Comparison of ENCODE assay signal across 8 mouse cellular contexts in genomic region chr1:152369139-152369538, GRCm38 (mm10). TPM values are rescaled to one million over a fixed set of nuclear protein-coding genes. Genes with fewer than 3 reads are reported as not detected.
DNase-seq lines count a peak whose midpoint lies in the region; ATAC-seq lines count a peak whose summit lies in the region.

No protein-coding gene starts in this region.

- WGBS in hindbrain, embryonic 10.5 days = 42% methylated on average over 4 of the region's 4 CpGs
- WGBS in hindbrain, embryonic 12.5 days = 30% methylated on average over 4 of the region's 4 CpGs
- 34% methylated on average over 4 of the region's 4 CpGs for WGBS in hindbrain, embryonic 15.5 days

- no peaks in the 10 kb centered on the region for H3K9me3 ChIP-seq in hindbrain, embryonic 10.5 days
- H3K9me3 ChIP-seq in hindbrain, embryonic 12.5 days (replicated peaks) = no peaks in the 10 kb centered on the region
- H3K9me3 ChIP-seq in hindbrain, embryonic 15.5 days = no peaks in the 10 kb centered on the region

- no peak for ATAC-seq in hindbrain, embryonic 12.5 days (ENCODE audit: low FRiP score)
- ATAC-seq in frontal cortex, adult (ENCODE audit: low TSS enrichment) = peak; percentile 95
- peak; percentile 74; the same call in 1 of the 2 replicates for ATAC-seq in hindbrain, embryonic 15.5 days (ENCODE audit: low FRiP score, low read depth)
- ATAC-seq in megakaryocyte progenitor cell, adult 5-6 weeks (replicated peaks; ENCODE audit: poor library complexity) = peak; percentile 86

- H3K4me2 ChIP-seq in hindbrain, embryonic 12.5 days (replicated peaks) = no peak overlapping the region
- H3K4me2 ChIP-seq in hindbrain, embryonic 15.5 days = no peak overlapping the region

- no peak overlapping the region for H3K9ac ChIP-seq in hindbrain, embryonic 12.5 days
- H3K9ac ChIP-seq in hindbrain, embryonic 15.5 days = no peak overlapping the region

- peaks cover 12% of the 10 kb centered on the region for H3K4me1 ChIP-seq in hindbrain, embryonic 10.5 days (replicated peaks)
- peaks cover 6% of the 10 kb centered on the region for H3K4me1 ChIP-seq in hindbrain, embryonic 12.5 days
- peaks cover 10% of the 10 kb centered on the region; the same call in 1 of the 2 replicates for H3K4me1 ChIP-seq in hindbrain, embryonic 15.5 days (replicated peaks)

- H3K4me3 ChIP-seq in hindbrain, embryonic 10.5 days = no peak overlapping the region
- no peak overlapping the region for H3K4me3 ChIP-seq in hindbrain, embryonic 12.5 days
- no peak overlapping the region for H3K4me3 ChIP-seq in hindbrain, embryonic 15.5 days

- peak; percentile 53 for DNase-seq in hindbrain, embryonic 10.5 days (ENCODE audit: low spot score)
- peak; percentile 68 for DNase-seq in cerebellum, adult 8-10 months
- peak; percentile 69 to 74 for DNase-seq in left cerebral cortex, adult 18-20 months (ENCODE audit: low spot score in 2 of 2)
- peak; percentile 62 for DNase-seq in right cerebral cortex, postnatal 14 days

- no peaks in the 10 kb centered on the region for H3K27me3 ChIP-seq in hindbrain, embryonic 10.5 days (ENCODE audit: insufficient read depth, poor library complexity, severe bottlenecking)
- H3K27me3 ChIP-seq in hindbrain, embryonic 12.5 days = no peaks in the 10 kb centered on the region
- H3K27me3 ChIP-seq in hindbrain, embryonic 15.5 days = no peaks in the 10 kb centered on the region

- H3K36me3 ChIP-seq in hindbrain, embryonic 10.5 days = peaks cover 3% of the 10 kb centered on the region; the same call in 1 of the 2 replicates
- H3K36me3 ChIP-seq in hindbrain, embryonic 12.5 days = no peaks in the 10 kb centered on the region
- H3K36me3 ChIP-seq in hindbrain, embryonic 15.5 days = 0 out of 2 replicates have a peak, but pooled peaks cover 3% of the 10 kb centered on the region

- H3K27ac ChIP-seq in hindbrain, embryonic 10.5 days = no peak overlapping the region
- H3K27ac ChIP-seq in hindbrain, embryonic 12.5 days = no peak overlapping the region
- no peak overlapping the region for H3K27ac ChIP-seq in hindbrain, embryonic 15.5 days (replicated peaks)

RNA-seq across cellular contexts. Expression of gene Tsen15, which starts 17.3 kb away (rescaled TPM):
- polyA plus RNA-seq in hindbrain, embryonic 10.5 days (2016; fragmentation: Nextera tagmentation; extraction: Ambion mirVana) = 49.9 and 64.4 TPM in 2 replicates
- polyA plus RNA-seq in hindbrain, embryonic 12.5 days (2016; fragmentation: Nextera tagmentation; extraction: Ambion mirVana) = 45.3 and 45.4 TPM in 2 replicates
- 39.9 and 43.8 TPM in 2 replicates for polyA plus RNA-seq in hindbrain, embryonic 15.5 days (2015; fragmentation: Nextera tagmentation; extraction: Ambion mirVana)
- total RNA-seq in left cerebral cortex, adult 18-20 months (2021) = 10 to 100 TPM; 33.1 to 36.2 TPM
- 55.4 and 57.3 TPM in 2 replicates for total RNA-seq in megakaryocyte progenitor cell, adult 5-6 weeks (2015)
- total RNA-seq in megakaryocyte progenitor cell, adult 5-6 weeks (2017) = 34.7 and 40.1 TPM in 2 replicates

RNA-seq across cellular contexts. Expression of gene Colgalt2, which starts 30.5 kb away (rescaled TPM):
- 1.7 and 1.8 TPM in 2 replicates for polyA plus RNA-seq in hindbrain, embryonic 10.5 days (2016; fragmentation: Nextera tagmentation; extraction: Ambion mirVana)
- polyA plus RNA-seq in hindbrain, embryonic 12.5 days (2016; fragmentation: Nextera tagmentation; extraction: Ambion mirVana) = 4.2 and 4.5 TPM in 2 replicates
- polyA plus RNA-seq in hindbrain, embryonic 15.5 days (2015; fragmentation: Nextera tagmentation; extraction: Ambion mirVana) = 3.0 and 3.7 TPM in 2 replicates
- total RNA-seq in left cerebral cortex, adult 18-20 months (2021) = 1 to 10 TPM; 6.7 to 7.2 TPM
- total RNA-seq in megakaryocyte progenitor cell, adult 5-6 weeks (2015) = not detected in 2 replicates
- not detected in 2 replicates for total RNA-seq in megakaryocyte progenitor cell, adult 5-6 weeks (2017)
